Mouse (Mus musculus) neural tube, embryonic 14.5 days (tissue): Measurements from ENCODE around the gene Zfp967. TPM values are rescaled to one million over a fixed set of nuclear protein-coding genes. Genes with fewer than 3 reads are reported as not detected.
"Not testable (repeated sequence)": the region's sequence is repeated elsewhere in the genome, so short reads cannot be mapped to it uniquely, and the experiment has no call there.

Experiments used
- ATAC-seq: fragments of 200-750 bp; cut with Nextera tagmentation; 2 replicates; pipeline ENCODE4 v1.8.0; 2017; ENCODE audit warnings: low read depth, mild to moderate bottlenecking, moderate TSS enrichment, moderate library complexity
- H3K27ac ChIP-seq: fragments of 300-500 bp; sonication (generic); 2 replicates; pipeline ENCODE4 v1.5.1; 2014; ENCODE audit warnings: low read depth, mild to moderate bottlenecking, control low read depth, low read length, moderate library complexity, mixed read lengths
- H3K27me3 ChIP-seq: fragments of 300-500 bp; sonication (generic); 2 replicates; pipeline ENCODE4 v1.6.1; 2014; ENCODE audit warnings: low read length; ENCODE audit not compliant: control insufficient read depth, insufficient read depth
- H3K36me3 ChIP-seq: fragments of 300-500 bp; sonication (generic); 2 replicates; pipeline ENCODE4 v1.6.1; 2014; ENCODE audit warnings: low read length, mixed read lengths; ENCODE audit not compliant: control insufficient read depth, insufficient read depth
- H3K4me1 ChIP-seq: fragments of 300-500 bp; sonication (generic); 2 replicates; pipeline ENCODE4 v1.6.1; 2014; ENCODE audit warnings: low read length; ENCODE audit not compliant: control insufficient read depth, insufficient read depth
- H3K4me2 ChIP-seq: fragments of 300-500 bp; sonication (generic); 2 replicates; pipeline ENCODE4 v1.6.1; 2014; ENCODE audit warnings: mild to moderate bottlenecking, low read depth, low read length, control low read depth
- H3K4me3 ChIP-seq: fragments of 300-500 bp; sonication (generic); 2 replicates; pipeline ENCODE4 v1.5.1; 2014; ENCODE audit warnings: low read depth, low read length, control low read depth, mixed read lengths
- H3K9ac ChIP-seq: fragments of 300-500 bp; sonication (generic); replicated peaks from 2 replicates; pipeline ENCODE4 v1.6.1; 2014; ENCODE audit warnings: low read depth, mild to moderate bottlenecking, control low read depth, low read length, mixed read lengths
- H3K9me3 ChIP-seq: fragments of 300-500 bp; sonication (generic); 2 replicates; pipeline ENCODE4 v1.6.1; 2016; ENCODE audit warnings: low read length; ENCODE audit not compliant: control insufficient read depth
- WGBS: fragments of 180-500 bp; shearing (Covaris S2); extraction: QIAGEN DNeasy Blood & Tissue Kit; methylation state at CpG from one replicate; pipeline ENCODE4 v1.1.7; 2014; 5-methylcytosine and 5-hydroxymethylcytosine counted together
- polyA plus RNA-seq: library from polyadenylated mRNA; unstranded; fragments of >200 nt; fragmentation: Nextera tagmentation; extraction: Ambion mirVana; gene quantifications from 2 replicates; pipeline ENCODE4 v1.2.1, GENCODE M21; 2014

Gene Zfp967
- polyA plus RNA-seq = not detected in 2 replicates

DNA sequence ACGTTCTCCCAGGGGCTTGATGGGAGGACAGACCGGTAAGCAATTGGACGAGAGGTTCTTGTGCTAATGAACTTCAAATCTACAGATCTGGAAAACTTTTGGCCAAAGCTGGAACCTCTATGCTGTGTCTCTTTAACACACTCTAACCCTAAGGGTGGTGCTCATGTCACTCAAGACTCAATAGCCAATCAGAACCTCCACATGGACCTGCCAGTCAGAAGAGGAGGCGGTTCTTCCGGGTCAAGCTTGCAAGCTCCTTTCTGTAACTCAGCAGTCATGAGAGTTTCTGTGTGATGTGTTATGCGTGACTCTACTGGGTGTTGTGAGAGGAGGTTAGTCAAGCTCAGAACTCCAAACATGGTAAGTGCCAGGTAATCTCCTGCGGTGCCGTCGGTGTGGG is at the start of gene Zfp967:
Zfp967 (plus strand) TSS at position 301 of the 400 bp plus-strand sequence.
- not testable (repeated sequence) for ATAC-seq, H3K27ac ChIP-seq, H3K9ac ChIP-seq, H3K4me1 ChIP-seq, H3K4me3 ChIP-seq, H3K36me3 ChIP-seq, H3K4me2 ChIP-seq, H3K9me3 ChIP-seq, H3K27me3 ChIP-seq
- WGBS = no CpG with 5 or more reads among the region's 9 CpGs

DNA sequence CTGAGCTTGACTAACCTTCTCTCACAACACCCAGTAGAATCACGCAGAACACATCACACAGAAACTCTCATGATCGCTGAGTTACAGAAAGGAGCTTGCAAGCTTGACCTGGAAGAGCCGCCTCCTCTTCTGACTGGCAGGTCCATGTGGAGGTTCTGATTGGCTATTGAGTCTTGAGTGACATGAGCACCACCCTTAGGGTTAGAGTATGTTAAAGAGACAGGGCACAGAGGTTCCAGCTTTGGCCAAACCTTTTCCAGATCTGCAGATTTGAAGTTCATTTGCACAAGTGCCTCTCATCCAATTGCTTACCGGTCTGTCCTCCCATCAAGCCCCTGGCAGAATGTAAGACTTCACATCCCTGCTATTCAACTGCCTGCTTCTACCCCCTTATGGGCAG is 34.2 kb upstream of the Zfp967 start, which contains the start of gene Gm14434:
Gm14434 (minus strand) TSS at position 101 of the 400 bp plus-strand sequence.
- not testable (repeated sequence) for ATAC-seq

More for the DNA sequence above, 34.2 kb upstream of the Zfp967 start, which contains the start of gene Gm14434:
- not testable (repeated sequence) for H3K36me3 ChIP-seq, H3K4me2 ChIP-seq, H3K4me1 ChIP-seq, H3K9ac ChIP-seq, H3K27ac ChIP-seq, H3K4me3 ChIP-seq, H3K27me3 ChIP-seq, H3K9me3 ChIP-seq
- no CpG with 5 or more reads among the region's 4 CpGs for WGBS

Other genes starting within 250 kb of the Zfp967 start
- not detected in 2 replicates for gene Gm11009, start 201.6 kb upstream of the Zfp967 start, polyA plus RNA-seq
- gene Gm14435, start 97.5 kb upstream of the Zfp967 start, polyA plus RNA-seq = 9.8 and 11.6 TPM in 2 replicates
- 6.8 and 35.7 TPM in 2 replicates for gene Gm14434, start 34.3 kb upstream of the Zfp967 start, polyA plus RNA-seq
- 7.8 and 24.9 TPM in 2 replicates for gene Gm14308, start 115.3 kb downstream of the Zfp967 start, polyA plus RNA-seq
- gene Zfp973, start 149.5 kb downstream of the Zfp967 start, polyA plus RNA-seq = 10.3 and 10.4 TPM in 2 replicates
- 38.3 and 41.5 TPM in 2 replicates for gene Gm14305, start 187.3 kb downstream of the Zfp967 start, polyA plus RNA-seq